Mouse (Mus musculus): Measurements from ENCODE around the gene Slc4a11. TPM values are rescaled to one million over a fixed set of nuclear protein-coding genes. Genes with fewer than 3 reads are reported as not detected.

Slc4a11 gene
- 5.8 to 8.8 TPM (median 6.2 TPM) in 4 replicates for total RNA-seq (2023; ENCODE audit: inconsistent age)

DNA sequence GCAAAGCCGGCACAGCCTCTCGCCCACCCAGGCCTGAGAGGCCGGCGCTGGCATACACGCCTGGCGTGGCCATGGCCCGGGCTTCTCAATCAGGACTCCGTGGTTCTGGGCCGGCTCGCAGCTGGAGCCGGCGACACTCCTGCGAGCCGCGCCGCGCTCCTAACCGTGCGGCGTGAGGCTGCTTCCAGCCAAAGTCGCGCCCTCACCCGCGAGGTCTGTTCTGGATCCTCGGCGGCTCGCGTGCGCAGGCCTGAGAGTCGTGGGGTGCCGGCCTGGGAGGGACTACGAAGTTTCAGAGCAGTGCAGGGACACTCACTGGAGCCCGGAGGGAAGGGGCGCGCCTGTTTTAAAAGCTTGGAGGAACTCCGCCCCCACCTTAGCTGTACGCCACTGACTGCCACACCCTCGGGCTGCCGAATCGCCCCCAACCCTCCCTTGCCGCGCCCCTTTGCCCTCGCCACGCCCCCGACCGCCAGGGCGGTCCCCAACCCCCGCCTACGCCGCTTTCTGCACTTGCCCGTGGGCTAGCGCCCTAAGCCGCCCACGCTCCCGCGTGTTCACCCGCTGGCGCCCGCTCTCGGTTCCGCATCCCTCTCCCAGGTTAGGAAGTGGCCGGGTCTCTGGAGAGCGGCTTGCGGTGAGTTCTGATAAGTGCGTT is at the start of gene Slc4a11:
Slc4a11 (minus strand) TSS at position 367 of the 658 bp plus-strand sequence.

DNA sequence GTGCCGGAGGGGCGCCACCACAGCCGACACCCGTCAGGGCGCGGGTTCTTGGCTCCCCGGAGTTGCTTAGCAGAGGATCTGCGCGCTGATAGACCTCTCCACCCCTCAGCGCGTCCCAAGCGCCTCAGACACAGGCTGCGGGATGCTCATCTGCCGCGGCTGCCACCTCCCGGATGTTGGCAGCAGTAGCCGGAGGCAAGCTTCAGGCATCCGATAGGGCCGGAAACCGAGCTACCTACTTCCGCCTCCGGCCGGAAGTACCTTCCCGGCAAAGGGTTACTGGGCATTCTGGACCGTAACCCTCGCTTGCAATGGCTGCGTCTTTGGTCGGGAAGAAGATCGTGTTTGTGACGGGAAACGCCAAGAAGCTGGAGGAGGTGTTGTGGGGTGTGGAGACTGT is 29.8 kb downstream of the Slc4a11 start, which contains the start of gene Itpa:
Itpa (plus strand) TSS at position 52 of the 400 bp plus-strand sequence.

DNA sequence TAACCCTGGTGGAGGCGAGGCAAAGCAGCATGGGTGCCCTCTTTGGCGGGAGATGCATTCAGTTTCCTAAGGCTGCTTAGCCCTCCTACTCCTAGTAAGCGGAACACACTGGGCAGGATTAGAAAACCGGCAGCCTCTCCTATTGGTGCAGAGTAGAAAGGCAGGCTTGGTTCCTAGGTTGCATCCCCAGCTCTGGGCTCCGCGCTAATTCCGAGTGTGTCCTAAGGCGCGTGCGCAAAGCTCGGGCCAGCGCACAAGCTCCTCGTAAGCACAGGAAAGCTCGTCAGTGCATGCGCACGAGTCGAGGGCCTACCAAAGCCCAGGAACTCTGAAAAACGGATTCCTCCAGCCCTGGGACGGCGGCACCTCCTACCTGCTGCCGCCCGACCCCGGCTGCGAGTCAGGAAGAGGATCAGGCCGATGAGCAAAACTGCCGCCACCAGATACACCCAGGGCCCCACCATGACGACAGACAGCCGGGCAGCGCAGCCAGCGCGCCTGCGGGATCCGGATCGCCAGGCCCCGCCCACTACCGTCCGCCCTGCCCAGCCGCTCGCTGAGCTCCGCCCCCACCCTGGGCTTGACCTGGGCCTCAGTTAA is 33.1 kb downstream of the Slc4a11 start, which contains the start of gene Ddrgk1:
Ddrgk1 (minus strand) TSS at position 558 of the 600 bp plus-strand sequence.

DNA sequence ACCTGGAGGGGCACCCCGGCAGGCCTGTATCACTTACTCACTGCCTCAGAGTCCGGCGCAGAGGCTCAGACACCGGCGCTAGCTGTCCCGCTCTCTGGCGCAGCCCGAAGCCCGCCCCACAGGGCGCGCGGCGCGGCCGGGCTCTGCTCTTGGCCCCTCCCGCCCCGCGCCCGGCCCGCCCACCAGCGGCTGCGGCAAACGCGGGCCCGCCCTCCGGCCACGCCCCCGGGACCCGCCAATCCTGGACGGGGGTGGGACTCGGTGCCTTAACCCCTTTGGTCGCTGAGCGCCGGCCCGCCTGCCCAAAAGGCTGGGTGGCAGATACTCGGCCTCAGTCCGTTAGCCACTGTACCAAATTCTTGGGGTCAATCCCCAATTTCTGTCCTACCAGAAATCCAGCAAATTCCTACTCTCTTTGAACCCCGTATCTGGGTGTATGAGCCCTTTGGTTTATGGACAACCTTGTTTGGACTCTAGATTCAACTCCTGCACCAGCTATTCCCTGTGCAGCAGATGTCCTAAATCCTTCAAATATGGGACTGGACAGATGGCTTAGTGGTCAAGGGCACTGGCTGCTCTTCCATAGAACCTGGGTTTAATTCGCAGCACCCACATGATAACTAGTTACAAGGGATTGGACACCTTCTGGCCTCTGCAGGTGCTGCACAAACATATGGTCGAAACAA is 54.5 kb downstream of the Slc4a11 start, which contains the start of gene Lzts3:
Lzts3 (minus strand) TSS at position 120 of the 686 bp plus-strand sequence.

Other genes starting within 250 kb of the Slc4a11 start
- gene Ptpra, start 247.2 kb downstream of the Slc4a11 start, total RNA-seq (2023; ENCODE audit: inconsistent age), result 102 to 110 TPM (median 107 TPM) in 4 replicates
- 46.3 to 59.5 TPM (median 55.6 TPM) in 4 replicates for gene Mrps26, start 133.8 kb downstream of the Slc4a11 start, total RNA-seq (2023; ENCODE audit: inconsistent age)
- gene Oxt, start 121.3 kb downstream of the Slc4a11 start, total RNA-seq (2023; ENCODE audit: inconsistent age), result not detected in 4 replicates
- not detected in 4 replicates for gene Avp, start 115.0 kb downstream of the Slc4a11 start, total RNA-seq (2023; ENCODE audit: inconsistent age)
- gene Fastkd5, start 67.5 kb downstream of the Slc4a11 start, total RNA-seq (2023; ENCODE audit: inconsistent age), result 5.9 to 7.4 TPM (median 7.0 TPM) in 4 replicates
- gene Ubox5, start 67.5 kb downstream of the Slc4a11 start, total RNA-seq (2023; ENCODE audit: inconsistent age), result 5.2 to 7.7 TPM (median 6.3 TPM) in 4 replicates
- 4.9 to 6.1 TPM (median 5.7 TPM) in 4 replicates for gene Lzts3, start 54.7 kb downstream of the Slc4a11 start, total RNA-seq (2023; ENCODE audit: inconsistent age)
- 131 to 157 TPM (median 140 TPM) in 4 replicates for gene Ddrgk1, start 32.9 kb downstream of the Slc4a11 start, total RNA-seq (2023; ENCODE audit: inconsistent age)
- 14.1 to 20.2 TPM (median 15.1 TPM) in 4 replicates for gene Itpa, start 29.9 kb downstream of the Slc4a11 start, total RNA-seq (2023; ENCODE audit: inconsistent age)
- gene 4930402H24Rik, start 208.9 kb upstream of the Slc4a11 start, total RNA-seq (2023; ENCODE audit: inconsistent age), result 14.1 to 18.9 TPM (median 15.8 TPM) in 4 replicates
- gene Atrn, start 209.0 kb upstream of the Slc4a11 start, total RNA-seq (2023; ENCODE audit: inconsistent age), result 15.0 to 17.8 TPM (median 16.3 TPM) in 4 replicates

Measured in B cell, adult (primary cell).